Mouse (Mus musculus): ENCODE measurements around the gene Zbtb43.

DNA sequence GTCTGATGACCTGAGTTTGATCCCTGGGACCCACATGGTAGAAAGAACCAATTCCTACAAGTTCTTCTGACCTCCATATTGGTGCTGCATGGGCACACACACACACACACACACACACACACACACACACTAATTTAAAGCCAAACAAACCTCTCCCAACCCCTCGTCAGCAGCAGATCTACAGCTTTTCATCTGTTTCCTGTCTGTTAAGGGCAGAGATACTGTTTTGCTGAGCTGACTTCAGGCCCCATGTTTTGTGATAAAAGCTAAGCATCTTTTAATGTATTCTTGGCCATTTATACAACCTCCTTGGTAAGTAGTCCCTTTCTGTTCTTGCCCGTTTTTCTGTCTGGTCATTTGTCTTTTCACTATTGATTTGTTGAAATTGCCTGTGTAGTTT, 34.2 kb upstream of the Zbtb43 start:
- TF ChIP-seq POLR2A (IDR thresholded peaks at IDR 0.05; ENCODE audit: insufficient read depth, low read length): no peak
- TF ChIP-seq EP300 (IDR thresholded peaks at IDR 0.05; ENCODE audit: insufficient read depth, low read depth, low read length): no peak
- no peak for TF ChIP-seq CTCF (IDR thresholded peaks at IDR 0.05; ENCODE audit: low read depth, low read length)

Measured in ES-Bruce4 (cell line).